Mouse (Mus musculus) kidney, adult 2 months (tissue): ENCODE measurements around the gene Tlr11.

ENCODE experiments used
- CTCF ChIP-seq: fragments of 200-500 bp; conservative IDR thresholded peaks from 2 replicates; pipeline ENCODE4 v1.5.1; 2011; ENCODE audit warnings: low read depth, mild to moderate bottlenecking, control low read depth, low read length, moderate library complexity, mixed read lengths; ENCODE audit not compliant: insufficient read depth, insufficient read length
- POLR2A ChIP-seq: fragments of 200-500 bp; IDR thresholded peaks from one replicate; pipeline ENCODE4 v1.6.1; 2011; ENCODE audit warnings: low read depth, low read length, control low read depth

GRCm38 (mm10) chr14:50348796-50349195 lies 8.9 kb upstream of the Tlr11 start, which contains the start of gene Olfr735:
- no peak for TF ChIP-seq CTCF
- TF ChIP-seq POLR2A = no peak
